Mouse (Mus musculus) thymus, postnatal 0 days (tissue): ENCODE data around the gene Sumo3. TPM values are rescaled to one million over a fixed set of nuclear protein-coding genes. Genes with fewer than 3 reads are reported as not detected.
A peak's percentile ranks its signal among the peaks of the same experiment; 100 is the strongest.

Experiments
- DNase-seq: peaks from one replicate; pipeline ENCODE4 v3.0.0-alpha.2; 2015; ENCODE audit warnings: low spot score
- polyA plus RNA-seq: library from polyadenylated mRNA; unstranded; fragments of >200 nt; fragmentation: Nextera tagmentation; extraction: Ambion mirVana; gene quantifications from 2 replicates; pipeline ENCODE4 v1.2.1, GENCODE M21; 2015

Gene Sumo3
- polyA plus RNA-seq, 1 experiment from 2014 or later = 259 TPM

DNA sequence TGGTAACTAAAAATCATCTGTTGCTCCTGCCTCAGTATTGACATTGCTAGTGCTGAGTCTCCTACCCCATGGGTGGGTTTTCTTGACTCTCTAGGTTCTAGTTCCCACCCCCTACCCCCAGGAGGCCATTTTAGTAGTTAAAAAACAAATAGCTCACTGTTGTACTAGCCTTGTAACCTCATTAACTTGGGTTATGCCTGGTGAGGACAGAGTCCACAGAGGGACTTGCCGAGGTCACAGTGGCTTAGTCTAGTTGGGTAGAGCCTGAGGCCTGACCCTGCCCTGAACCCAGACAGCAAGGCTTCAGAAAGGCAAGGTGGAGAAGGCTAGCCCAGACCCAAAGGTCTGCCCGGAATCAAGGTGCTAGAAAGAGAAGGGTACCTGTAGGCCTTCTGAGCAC lies 17.9 kb upstream of the Sumo3 start:
- no peak for DNase-seq

DNA sequence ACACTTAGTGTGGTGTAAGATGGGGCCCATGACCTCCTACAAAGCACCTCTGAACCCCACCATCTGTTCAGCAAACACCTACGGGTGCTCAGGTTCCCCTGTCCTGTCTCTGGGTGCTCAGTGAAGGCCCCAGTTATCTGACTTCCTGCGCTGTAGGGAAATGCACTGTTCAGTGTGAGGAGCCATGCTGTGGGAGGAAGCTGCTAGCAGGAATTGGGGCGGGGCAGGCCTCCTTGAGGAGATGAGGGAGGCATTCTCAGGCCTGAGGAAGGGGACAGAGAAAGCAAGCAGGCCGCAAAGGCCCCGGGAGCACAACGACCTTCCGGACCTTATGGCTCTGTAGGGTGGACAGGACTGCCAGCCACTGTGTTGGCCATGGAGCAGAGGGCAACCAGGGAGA lies 16.8 kb upstream of the Sumo3 start:
- no peak for DNase-seq

DNA sequence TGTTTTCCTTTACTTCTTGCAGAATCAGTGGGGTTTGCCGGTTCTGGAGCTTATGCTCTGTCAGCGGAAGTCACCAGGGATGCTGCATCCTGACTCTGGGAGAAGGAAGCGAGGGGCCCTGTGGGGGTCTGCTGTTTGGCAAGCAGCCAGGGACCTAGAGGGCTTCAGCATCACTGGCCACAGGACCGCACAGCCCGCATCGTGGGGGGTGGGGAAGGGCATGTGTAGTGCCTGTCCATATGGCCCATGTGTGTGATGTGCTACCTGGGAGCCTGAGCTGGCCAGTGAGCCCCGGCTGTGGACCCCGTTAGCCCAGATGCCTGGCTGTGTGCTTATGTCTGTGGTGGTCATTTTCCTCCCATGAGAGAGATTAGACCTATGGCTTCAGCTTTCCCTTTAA lies 16.1 kb upstream of the Sumo3 start:
- DNase-seq = no peak

DNA sequence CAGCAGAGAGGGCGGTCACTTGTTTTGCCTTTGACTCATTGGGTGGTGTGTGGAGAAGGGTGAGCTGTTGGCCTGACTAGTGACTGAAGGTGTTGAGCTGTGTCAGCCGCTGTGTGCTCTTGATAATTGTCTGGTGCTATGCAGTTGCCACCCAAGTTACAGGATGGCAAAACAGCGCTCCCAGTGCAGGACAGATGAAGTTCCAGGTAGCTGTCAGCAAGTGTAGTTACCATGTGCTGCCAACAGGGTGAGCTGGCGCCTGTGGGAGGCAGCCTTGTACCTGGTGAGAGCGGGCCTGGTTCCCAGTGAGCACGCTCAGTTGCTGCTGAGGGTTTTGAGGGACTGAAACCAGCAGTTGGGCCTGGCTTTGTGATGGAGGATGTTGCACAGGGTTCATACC lies 15.1 kb upstream of the Sumo3 start:
- DNase-seq = peak; percentile 86

DNA sequence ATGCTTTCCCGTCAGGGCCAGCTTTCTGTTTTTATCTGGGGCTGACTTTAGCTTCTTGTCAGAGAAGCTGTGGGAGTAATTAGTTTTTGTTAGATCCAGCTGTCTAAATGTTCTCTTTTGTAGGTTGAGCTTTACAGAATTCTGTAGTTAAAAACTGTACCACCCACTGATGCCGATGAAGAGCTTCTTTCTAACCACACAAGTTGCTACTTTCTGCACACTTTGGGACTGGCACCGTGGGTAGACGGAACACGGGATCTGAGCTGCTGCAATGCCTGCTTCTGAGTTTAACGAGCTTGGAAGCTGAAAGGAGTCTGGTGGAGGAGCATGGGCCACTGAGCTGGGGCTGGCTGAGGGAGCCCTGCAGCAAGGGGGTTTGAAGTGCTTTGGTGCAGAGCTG lies 14.4 kb upstream of the Sumo3 start:
- no peak for DNase-seq

DNA sequence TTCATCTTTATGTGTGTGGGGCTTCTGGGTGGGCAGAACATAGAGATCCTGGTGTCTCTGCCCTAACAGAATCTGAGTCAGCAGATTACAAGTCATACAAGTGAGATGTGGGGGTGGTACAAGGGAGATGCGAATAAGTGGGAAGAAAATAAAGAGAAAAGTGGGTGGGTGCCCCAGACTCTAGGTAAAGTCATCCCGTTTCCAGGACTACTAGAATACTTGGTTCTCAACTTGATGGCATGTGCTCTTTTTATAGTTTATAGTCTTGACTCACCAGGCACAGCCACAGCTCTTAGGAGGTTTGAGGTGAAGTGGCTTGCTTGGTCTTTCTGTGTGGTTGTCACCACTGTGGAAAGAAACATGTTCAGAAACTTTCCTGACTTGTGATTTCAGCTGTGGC lies 9.8 kb upstream of the Sumo3 start:
- no peak for DNase-seq

DNA sequence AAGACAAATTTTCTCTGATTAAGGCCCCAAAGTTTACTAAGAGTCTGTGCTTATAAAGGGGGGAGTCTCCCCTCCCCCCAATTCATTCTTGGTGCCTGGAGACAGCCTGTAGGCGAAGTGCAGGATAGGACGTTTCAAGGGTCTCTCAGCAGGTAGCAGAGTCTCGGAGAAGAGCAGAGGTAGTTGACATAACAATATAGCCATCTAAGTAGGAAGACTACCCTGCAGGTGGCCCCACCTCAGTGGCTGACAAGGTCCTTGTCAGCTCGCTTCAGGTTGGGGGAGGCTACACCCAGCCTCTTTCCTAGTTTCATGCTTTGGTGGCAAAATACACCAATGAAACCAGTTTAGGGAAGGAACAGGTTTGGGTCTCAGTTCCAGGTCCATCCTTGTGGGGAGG lies 2.9 kb upstream of the Sumo3 start:
- no peak for DNase-seq

DNA sequence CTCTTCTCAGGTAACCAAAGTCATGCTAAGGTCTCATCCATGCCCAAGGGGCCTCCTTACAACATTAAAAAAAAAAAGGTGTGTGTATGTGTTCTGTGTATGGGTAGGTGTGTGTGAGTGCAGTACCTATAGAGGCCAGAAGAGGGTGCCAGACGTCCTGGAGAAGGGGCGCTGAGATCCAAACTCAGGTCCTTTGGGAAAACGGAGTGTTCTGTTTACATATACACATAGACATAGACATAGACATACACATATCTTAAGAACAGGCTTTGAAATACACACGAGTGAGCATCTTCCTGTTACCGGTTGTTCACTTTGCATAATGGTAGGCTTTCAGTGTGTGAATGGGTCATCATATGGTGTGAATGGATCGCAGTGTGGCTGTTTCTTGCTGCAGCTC lies 1.8 kb upstream of the Sumo3 start:
- no peak for DNase-seq

DNA sequence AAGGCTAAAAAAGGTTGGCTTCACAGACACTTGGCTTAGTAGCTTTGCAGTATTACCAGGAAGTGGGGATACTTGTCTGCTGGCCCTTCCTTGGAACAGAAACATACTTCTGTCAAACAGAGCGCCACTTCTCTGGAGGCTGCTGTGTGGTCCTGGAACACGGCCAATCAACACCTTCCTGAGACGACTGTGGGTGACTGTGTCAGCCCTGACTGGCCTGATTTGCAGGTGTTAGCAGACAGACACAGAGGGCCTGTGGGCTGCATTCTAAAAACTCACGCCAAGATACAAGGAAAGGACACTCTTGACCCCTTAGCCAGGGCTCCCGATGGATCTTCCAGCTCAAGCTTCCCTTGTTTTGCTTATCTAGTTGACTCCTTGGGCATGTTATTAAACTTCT lies 939 bp upstream of the Sumo3 start:
- no peak for DNase-seq

DNA sequence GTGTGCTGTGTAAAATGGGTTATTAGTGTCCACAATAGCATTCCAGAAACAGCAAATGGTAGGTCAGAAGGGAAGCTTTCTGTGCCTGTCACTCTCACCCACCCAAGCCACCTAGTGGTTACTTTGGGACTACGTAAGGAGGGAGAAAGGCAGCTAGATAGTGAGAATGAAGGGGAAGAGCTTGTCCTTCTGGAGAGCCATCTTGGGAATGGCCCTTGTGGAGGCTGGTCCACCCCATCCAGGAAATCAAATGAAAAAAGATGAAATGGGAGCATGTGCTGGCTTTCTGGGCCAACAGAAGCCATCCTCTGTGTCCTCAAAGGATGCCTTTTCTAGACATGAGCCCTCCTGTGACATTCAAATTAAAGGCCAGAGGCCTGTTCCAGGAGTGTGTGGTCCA lies 529 bp upstream of the Sumo3 start:
- peak; percentile 62 for DNase-seq

DNA sequence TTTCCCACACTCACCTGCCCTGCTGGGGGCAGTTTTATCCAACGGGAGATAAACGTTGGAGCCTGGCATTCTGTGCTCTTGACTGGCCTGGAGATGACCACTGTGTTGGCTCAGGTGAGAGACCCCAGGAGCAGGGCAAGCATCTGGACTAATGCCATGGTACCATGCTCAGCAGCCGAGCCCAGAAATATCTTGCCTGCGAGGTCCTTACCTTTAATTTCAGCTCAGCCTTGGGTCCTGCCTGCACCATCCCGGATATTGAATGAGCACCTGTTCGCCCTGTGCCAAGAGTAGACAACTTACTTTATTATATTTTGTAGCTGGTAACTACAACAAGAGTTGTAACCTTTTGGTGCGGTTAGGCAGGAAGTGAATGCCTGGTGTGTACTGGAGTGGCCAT lies 958 bp downstream of the Sumo3 start:
- peak; percentile 58 for DNase-seq

DNA sequence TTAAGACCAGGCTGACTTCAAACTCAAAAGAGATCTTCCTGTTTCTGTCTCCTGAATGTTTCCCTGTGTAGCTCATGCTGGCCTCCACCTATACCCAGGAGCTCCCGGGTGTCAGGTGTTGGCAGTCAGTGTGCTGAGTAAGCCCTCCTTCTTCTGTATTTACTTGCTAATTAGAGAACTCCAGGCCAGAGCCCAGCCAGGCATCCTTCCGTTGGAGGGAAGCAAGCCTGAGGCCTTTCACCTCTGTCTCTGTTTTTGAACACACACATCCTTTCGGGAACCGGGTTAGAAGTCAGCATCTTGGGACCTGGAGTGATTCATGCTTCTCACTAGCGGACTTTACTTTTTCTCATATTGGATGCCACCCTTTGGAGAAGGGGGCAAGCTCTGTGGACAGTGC lies 1.5 kb downstream of the Sumo3 start:
- no peak for DNase-seq

DNA sequence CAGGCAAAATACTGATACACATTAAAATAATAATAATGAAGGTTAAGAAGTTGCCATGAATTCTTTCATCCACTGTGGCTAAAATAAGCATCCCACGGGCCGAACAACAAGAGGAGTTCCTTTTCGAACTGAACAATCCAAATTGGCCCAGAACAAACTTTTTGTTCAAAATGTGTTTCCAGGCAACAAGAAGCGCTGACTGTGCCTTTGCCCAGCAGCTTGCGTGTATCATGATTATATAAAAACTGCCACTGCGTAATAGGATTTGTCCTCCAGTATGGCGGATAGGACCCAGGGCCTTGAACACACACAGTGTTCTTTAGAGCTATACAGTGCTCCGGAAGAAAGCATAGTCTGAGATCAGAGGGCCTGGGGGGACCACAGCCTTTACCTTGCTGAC lies 2.7 kb downstream of the Sumo3 start:
- DNase-seq = no peak

DNA sequence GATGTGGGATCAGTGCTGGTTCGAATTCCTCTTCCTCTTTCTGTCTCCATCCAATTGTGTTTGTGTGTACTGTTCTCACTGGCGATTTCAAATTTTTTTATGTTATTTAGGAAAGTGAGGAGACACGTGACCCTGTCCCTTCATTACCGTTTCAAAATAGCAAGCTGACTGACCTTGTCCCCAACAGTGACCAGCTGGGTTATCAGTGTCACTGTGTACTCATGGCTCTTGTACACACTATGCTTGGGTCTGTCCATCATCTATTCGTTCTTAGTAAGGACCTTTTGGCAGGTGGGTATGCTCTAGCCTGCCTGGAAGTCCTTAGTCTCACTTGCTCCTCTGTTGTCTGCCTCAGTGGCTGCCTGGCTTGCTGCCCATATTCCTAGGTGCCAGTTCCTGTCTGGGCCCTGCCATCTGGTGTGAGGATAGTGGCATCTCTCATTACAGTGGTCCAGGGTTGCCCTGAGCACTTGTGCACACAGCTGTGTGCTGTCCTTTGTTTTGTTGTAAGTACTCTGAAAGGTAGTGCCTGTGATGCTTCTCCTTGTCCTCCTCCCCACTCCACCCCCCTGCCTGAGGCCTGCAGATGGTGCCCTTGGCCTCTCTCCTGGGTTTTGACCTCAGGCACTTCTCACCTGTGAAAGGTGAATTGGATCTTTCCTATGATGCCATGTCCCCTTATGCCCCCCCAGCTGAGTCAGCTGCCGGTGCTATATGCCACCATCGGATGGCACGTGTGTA lies 4.5 kb downstream of the Sumo3 start:
- DNase-seq = no peak

DNA sequence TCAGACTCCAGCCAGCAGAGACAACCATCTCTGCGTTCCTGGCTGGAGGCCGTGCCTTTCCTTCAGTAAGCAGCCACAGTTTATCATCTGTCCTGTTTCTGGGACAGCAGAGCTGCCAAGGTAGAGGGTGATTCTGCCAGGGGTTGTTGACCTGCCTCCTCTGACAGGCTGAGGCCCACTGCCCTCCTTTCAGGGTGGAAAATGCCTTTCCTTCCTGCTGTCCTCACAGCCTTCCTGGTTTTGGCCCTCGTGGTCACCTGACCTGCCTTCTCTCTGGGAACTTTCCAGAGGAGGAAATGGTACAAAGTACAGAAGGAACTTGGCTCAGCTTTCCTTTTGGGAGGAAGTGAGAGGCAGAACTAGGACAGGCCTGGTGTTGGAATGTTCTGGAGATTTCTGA lies 7.5 kb downstream of the Sumo3 start:
- DNase-seq = no peak

DNA sequence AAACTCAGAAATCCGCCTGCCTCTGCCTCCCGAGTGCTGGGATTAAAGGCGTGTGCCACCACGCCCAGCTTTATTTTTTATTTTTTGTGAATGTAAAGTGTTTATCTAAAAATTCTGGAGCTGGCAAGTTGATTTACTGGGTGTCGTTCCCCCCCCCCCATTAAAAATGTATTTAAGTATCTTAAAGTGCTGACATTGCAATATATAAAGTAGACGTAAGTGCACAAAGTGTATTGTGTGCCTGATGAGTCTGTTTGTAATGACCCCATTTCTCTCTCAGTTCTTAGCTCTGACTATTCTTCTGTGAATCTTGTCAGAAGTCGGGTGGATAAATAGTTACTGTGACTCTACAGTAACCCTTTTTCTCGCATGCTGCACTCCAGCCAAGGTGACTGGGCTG lies 9.8 kb downstream of the Sumo3 start:
- DNase-seq = no peak

DNA sequence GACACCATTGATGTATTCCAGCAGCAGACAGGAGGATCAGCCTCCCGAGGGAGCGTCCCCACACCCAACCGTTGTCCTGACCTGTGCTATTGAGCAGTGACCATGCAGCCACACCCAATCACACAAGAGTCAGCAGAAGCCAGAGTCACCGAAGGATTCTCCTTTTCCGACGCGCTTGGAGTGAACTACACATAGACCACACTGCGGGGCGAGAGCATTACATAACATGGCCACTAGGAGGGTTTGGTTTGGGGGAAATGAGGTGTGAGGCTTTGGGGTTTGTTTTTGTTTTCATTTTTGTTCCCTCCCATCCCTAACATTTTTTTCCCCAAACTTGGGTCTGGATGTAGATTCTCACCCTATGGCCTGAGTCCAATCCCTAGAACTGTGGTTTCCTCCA lies 10.3 kb downstream of the Sumo3 start:
- no peak for DNase-seq

DNA sequence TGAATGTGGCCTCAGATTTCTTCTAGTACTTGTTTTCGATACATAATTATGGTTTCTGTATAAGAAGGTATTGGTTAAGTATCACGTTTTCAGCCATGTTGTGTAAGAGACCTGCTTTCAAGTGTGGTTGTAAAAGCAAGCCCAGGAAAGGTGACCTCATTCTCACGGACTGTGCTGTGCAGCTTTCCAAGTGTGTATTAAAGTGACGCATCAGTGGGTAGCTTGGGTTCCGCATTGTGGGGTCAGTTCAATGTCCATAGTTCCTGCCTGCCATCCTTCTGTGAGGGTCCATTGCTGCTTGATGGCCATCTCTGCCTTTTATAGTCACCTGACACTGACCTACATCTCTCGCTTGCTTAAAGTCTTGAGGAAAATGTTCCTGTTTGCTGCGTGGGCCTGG lies 11.0 kb downstream of the Sumo3 start:
- DNase-seq = no peak

DNA sequence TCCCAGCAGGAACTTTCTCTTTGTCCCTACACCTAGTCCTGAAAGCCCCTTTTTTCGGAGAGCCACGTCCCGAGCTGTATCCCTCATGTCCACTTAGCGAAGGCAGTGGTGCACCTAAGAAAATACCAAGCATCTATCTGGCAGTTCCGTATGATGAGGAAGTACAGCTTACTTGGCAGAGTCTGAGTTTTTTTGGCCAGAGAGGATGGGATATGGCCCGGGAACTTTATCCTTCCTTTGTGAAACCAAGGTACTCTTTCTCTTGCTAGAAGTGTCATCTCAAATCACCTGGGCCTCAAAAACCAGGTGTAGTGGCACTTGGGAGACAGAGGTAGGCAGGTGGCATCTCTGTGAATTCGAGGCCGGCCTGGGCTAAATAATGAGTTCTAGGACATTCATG lies 15.6 kb downstream of the Sumo3 start:
- DNase-seq = no peak

DNA sequence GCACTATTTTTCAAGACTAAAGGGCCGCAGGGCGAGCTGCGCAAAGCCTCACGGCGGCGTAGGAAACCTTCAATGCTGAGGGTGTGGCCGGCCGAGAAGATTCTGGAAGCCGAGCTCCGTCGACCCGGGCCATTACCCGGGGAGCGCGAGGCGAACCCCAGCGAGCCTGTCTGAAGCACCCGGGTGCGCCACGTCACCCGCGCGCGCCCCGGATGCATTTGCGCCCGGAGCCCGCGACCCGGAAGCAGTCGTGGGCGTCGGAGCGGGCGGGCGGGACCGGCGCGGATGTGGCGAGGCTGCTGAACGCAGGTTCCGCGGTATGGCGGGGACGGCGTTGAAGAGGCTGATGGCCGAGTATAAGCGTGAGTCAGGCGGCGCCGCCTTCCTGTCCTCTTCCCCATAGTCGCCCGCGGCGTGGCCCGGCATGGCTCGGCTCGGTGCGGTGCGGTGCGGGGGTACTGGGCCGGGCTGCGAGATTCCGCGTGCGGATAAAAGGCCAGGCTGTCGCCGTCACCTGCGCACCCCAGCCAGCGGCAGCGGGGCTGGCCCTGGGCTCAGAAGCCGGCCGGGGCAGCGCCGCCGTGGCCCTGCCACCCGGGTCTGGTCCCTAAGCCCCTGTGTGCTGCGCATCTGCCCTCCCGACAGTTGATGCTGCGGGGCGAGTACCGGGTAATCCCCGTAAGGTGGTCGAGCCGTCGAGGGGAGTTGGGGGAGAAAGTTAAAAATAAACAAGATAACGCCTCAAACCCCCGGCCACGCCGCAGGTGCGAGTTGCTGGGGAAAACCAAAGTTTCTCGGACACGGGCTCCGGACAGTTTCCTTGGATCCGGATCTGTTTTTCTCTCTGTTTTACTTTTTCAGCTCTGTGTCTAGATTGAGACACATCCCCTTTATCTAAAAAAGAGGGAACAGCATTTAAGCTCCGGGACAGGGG lies 16.4 kb downstream of the Sumo3 start, which contains the start of gene Ube2g2:
Gene Ube2g2, plus strand, starts transcription at position 221 of the 934 bp plus-strand sequence.
- peak; percentile 97 for DNase-seq

DNA sequence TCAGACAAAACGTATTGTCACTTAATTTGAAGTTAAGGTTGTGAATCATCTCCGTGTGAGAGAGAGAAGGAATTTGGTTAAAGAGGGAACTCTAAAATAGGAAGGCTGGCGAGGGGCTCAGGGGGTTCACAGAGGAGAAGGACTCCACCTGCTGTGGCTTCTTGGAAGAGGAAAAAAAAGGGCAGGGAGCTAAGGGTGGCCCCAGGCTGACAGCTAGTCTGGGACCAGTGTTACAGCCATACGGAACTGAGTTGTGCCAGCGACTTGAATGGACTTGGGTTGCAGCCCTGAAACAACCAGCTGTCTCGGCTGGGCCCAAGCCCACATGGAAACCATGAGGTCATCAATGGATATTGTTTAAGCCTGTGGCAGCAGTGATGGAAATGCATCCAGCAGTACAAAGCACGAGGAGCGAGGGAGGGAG lies 17.2 kb downstream of the Sumo3 start:
- no peak for DNase-seq

DNA sequence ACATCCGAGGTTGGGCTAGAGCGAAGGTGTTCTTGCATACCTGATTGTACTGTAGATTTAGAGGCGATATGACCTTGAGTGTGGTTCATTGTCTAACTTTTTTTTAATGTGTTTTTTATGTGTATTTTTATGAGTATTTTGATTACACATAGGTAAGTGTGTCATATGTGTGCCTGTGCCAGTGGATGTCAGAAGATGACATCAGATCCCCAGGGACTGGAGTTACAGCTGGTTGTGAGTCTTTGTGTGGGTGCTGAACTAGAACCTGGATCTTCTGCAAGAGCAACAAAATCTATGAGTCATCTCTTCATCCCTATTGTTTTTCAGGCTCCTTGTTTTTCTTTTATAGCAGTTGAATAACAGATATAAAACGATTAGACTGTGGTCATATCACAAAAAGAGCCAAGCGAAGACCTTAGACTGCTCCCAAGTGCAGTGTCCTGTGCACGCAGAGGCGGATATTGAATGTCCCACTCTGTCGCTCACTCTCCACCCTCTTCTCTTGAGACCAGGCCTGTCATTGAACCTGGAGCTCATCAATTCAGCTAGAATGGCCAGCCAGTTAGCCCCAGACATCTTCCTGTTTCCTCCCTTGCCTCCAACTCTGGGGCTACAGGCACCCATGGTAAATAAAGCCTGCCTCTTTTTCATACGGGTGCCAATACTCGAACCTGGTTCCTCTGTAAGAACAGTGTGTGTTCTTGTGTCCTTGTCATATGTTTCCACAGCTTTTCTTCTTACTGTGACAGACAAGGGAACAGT lies 17.9 kb downstream of the Sumo3 start:
- no peak for DNase-seq
